ENCODE assay signal across 14 mouse cellular contexts in genomic region chr11:96302381-96303150, GRCm38 (mm10). TPM values are rescaled to one million over a fixed set of nuclear protein-coding genes. Genes with fewer than 3 reads are reported as not detected.
A peak's percentile ranks its signal among the peaks of the same experiment; 100 is the strongest.
DNase-seq lines count a peak whose midpoint lies in the region; ATAC-seq and TF ChIP-seq lines count a peak whose summit lies in the region.
"Had no signal": no experiment of that assay in that cellular context is flagged by ENCODE, and none has a peak within 500 bp of the region (broad histone marks: within the 10 kb centered on the region; RNA-seq: fewer than 3 reads in every experiment).

No protein-coding gene starts in this region.

- ATAC-seq in lung, postnatal 0 days: no peak
- no peak for ATAC-seq in kidney, embryonic 15.5 days (replicated peaks; ENCODE audit: low FRiP score)
- ATAC-seq in neural tube, embryonic 15.5 days (ENCODE audit: low FRiP score): no peak
- no peak for ATAC-seq in frontal cortex, adult (ENCODE audit: low TSS enrichment)
- ATAC-seq: Patski had no signal

- no peak for TF ChIP-seq EP300 in lung, postnatal 0 days (IDR thresholded peaks at IDR 0.05)

- peaks cover 100% of the 10 kb centered on the region for H3K27me3 ChIP-seq in heart, embryonic 10.5 days (ENCODE audit: insufficient read depth, poor library complexity, severe bottlenecking)
- H3K27me3 ChIP-seq in lung, postnatal 0 days (replicated peaks; ENCODE audit: insufficient read depth, low read length): peaks cover 37% of the 10 kb centered on the region
- no peaks in the 10 kb centered on the region for H3K27me3 ChIP-seq in kidney, embryonic 15.5 days
- H3K27me3 ChIP-seq in neural tube, embryonic 15.5 days (replicated peaks): no peaks in the 10 kb centered on the region
- H3K27me3 ChIP-seq: Patski had no signal

- H3K9ac ChIP-seq in lung, postnatal 0 days (replicated peaks; ENCODE audit: low read depth): no peak overlapping the region
- peak overlapping the region; percentile 96 for H3K9ac ChIP-seq in kidney, embryonic 15.5 days
- H3K9ac ChIP-seq in neural tube, embryonic 15.5 days (replicated peaks): peak overlapping the region; percentile 83
- H3K9ac ChIP-seq: limb, embryonic 15.5 days had no signal

- TF ChIP-seq CTCF in lung, postnatal 0 days (IDR thresholded peaks at IDR 0.05): no peak

- H3K9me3 ChIP-seq in heart, embryonic 10.5 days: no peaks in the 10 kb centered on the region
- no peaks in the 10 kb centered on the region for H3K9me3 ChIP-seq in lung, postnatal 0 days (ENCODE audit: low read length)
- no peaks in the 10 kb centered on the region for H3K9me3 ChIP-seq in kidney, embryonic 15.5 days (replicated peaks)
- H3K9me3 ChIP-seq in neural tube, embryonic 15.5 days (replicated peaks): no peaks in the 10 kb centered on the region
- H3K9me3 ChIP-seq: limb, embryonic 15.5 days had no signal

- 6% methylated on average over 23 of the region's 23 CpGs for WGBS in heart, embryonic 10.5 days
- 20% methylated on average over 23 of the region's 23 CpGs for WGBS in lung, postnatal 0 days
- 15% methylated on average over 23 of the region's 23 CpGs for WGBS in kidney, embryonic 15.5 days
- WGBS in neural tube, embryonic 15.5 days: 6% methylated on average over 23 of the region's 23 CpGs

- H3K36me3 ChIP-seq in heart, embryonic 10.5 days: no peaks in the 10 kb centered on the region
- H3K36me3 ChIP-seq in lung, postnatal 0 days (ENCODE audit: insufficient read depth, low read length): no peaks in the 10 kb centered on the region
- peaks cover 24% of the 10 kb centered on the region; the same call in 1 of the 2 replicates for H3K36me3 ChIP-seq in kidney, embryonic 15.5 days
- no peaks in the 10 kb centered on the region for H3K36me3 ChIP-seq in neural tube, embryonic 15.5 days
- H3K36me3 ChIP-seq: limb, embryonic 15.5 days had no signal

- peaks cover 33% of the 10 kb centered on the region for H3K4me1 ChIP-seq in heart, embryonic 10.5 days
- no peaks in the 10 kb centered on the region for H3K4me1 ChIP-seq in lung, postnatal 0 days (ENCODE audit: insufficient read depth, low read depth, low read length)
- peaks cover 85% of the 10 kb centered on the region for H3K4me1 ChIP-seq in kidney, embryonic 15.5 days
- peaks cover 70% of the 10 kb centered on the region for H3K4me1 ChIP-seq in neural tube, embryonic 15.5 days

- peak overlapping the region; percentile 57; the same call in 1 of the 2 replicates for H3K4me3 ChIP-seq in heart, embryonic 10.5 days
- peak overlapping the region; percentile 57; the same call in 1 of the 2 replicates for H3K4me3 ChIP-seq in lung, postnatal 0 days (ENCODE audit: low read depth, low read length)
- peak overlapping the region; percentile 80 for H3K4me3 ChIP-seq in kidney, embryonic 15.5 days (replicated peaks)
- H3K4me3 ChIP-seq in neural tube, embryonic 15.5 days (replicated peaks): peak overlapping the region; percentile 60

- DNase-seq in heart, embryonic 10.5 days (ENCODE audit: low spot score): no peak
- no peak for DNase-seq in heart, adult 8-10 months (ENCODE audit: low spot score)
- DNase-seq in lung, postnatal 0 days (ENCODE audit: low spot score): no peak
- DNase-seq in lung, postnatal 25 days (ENCODE audit: low spot score): no peak
- DNase-seq in gastrocnemius, postnatal 25 days: no peak

- peak overlapping the region; percentile 73 for H3K4me2 ChIP-seq in lung, postnatal 0 days (replicated peaks; ENCODE audit: low read depth, low read length)
- peak overlapping the region; percentile 90 for H3K4me2 ChIP-seq in kidney, embryonic 15.5 days
- H3K4me2 ChIP-seq in neural tube, embryonic 15.5 days: peak overlapping the region; percentile 87

- H3K27ac ChIP-seq in heart, embryonic 10.5 days: no peak overlapping the region
- no peak overlapping the region for H3K27ac ChIP-seq in lung, postnatal 0 days (ENCODE audit: low read length)
- peak overlapping the region; percentile 100 for H3K27ac ChIP-seq in kidney, embryonic 15.5 days
- peak overlapping the region; percentile 99 for H3K27ac ChIP-seq in neural tube, embryonic 15.5 days (replicated peaks)
- H3K27ac ChIP-seq: limb, embryonic 15.5 days; macrophage had no signal

RNA-seq across cellular contexts. Expression of gene Hoxb5, which starts 0.6 kb away (rescaled TPM):
- polyA plus RNA-seq in heart, embryonic 10.5 days (2016; fragmentation: Nextera tagmentation; extraction: Ambion mirVana): 1.0 and 5.2 TPM in 2 replicates
- under 1 TPM in 1 of 4 experiments, not detected in 3; 0.11 TPM for total RNA-seq in heart, adult 8-10 months (2022)
- 16.8 and 17.3 TPM in 2 replicates for polyA plus RNA-seq in lung, postnatal 0 days (2015; fragmentation: Nextera tagmentation; extraction: Ambion mirVana)
- 18.8 and 20.2 TPM in 2 replicates for polyA plus RNA-seq in kidney, embryonic 15.5 days (2015; fragmentation: Nextera tagmentation; extraction: Ambion mirVana)
- 39.5 and 106 TPM in 2 replicates for polyA plus RNA-seq in neural tube, embryonic 15.5 days (2015; fragmentation: Nextera tagmentation; extraction: Ambion mirVana)
- under 1 TPM; 0.38 to 0.64 TPM for total RNA-seq in gastrocnemius, postnatal 25 days (2021)
- total RNA-seq: layer of hippocampus, postnatal 36 days had no signal
- polyA plus RNA-seq: inflammation-experienced regulatory T-cells, adult 6 months; macrophage had no signal

RNA-seq across cellular contexts. Expression of gene Hoxb6, which starts 10.3 kb away (rescaled TPM):
- 0.42 and 2.2 TPM in 2 replicates for polyA plus RNA-seq in heart, embryonic 10.5 days (2016; fragmentation: Nextera tagmentation; extraction: Ambion mirVana)
- total RNA-seq in heart, adult 8-10 months (2022): not detected
- 7.3 and 7.4 TPM in 2 replicates for polyA plus RNA-seq in lung, postnatal 0 days (2015; fragmentation: Nextera tagmentation; extraction: Ambion mirVana)
- polyA plus RNA-seq in kidney, embryonic 15.5 days (2015; fragmentation: Nextera tagmentation; extraction: Ambion mirVana): 47.1 and 49.1 TPM in 2 replicates
- 109 and 135 TPM in 2 replicates for polyA plus RNA-seq in neural tube, embryonic 15.5 days (2015; fragmentation: Nextera tagmentation; extraction: Ambion mirVana)
- under 1 TPM; 0.31 to 0.62 TPM for total RNA-seq in gastrocnemius, postnatal 25 days (2021)
- total RNA-seq: layer of hippocampus, postnatal 36 days had no signal
- polyA plus RNA-seq: inflammation-experienced regulatory T-cells, adult 6 months; macrophage had no signal

RNA-seq across cellular contexts. Expression of gene Hoxb4, which starts 15.5 kb away (rescaled TPM):
- 0.31 and 2.0 TPM in 2 replicates for polyA plus RNA-seq in heart, embryonic 10.5 days (2016; fragmentation: Nextera tagmentation; extraction: Ambion mirVana)
- under 1 TPM; 0.35 to 0.63 (median 0.53) TPM for total RNA-seq in heart, adult 8-10 months (2022)
- 2.6 and 3.0 TPM in 2 replicates for polyA plus RNA-seq in lung, postnatal 0 days (2015; fragmentation: Nextera tagmentation; extraction: Ambion mirVana)
- 6.4 and 7.1 TPM in 2 replicates for polyA plus RNA-seq in kidney, embryonic 15.5 days (2015; fragmentation: Nextera tagmentation; extraction: Ambion mirVana)
- polyA plus RNA-seq in neural tube, embryonic 15.5 days (2015; fragmentation: Nextera tagmentation; extraction: Ambion mirVana): 3.7 and 5.0 TPM in 2 replicates
- under 1 TPM; 0.24 to 0.38 TPM for total RNA-seq in gastrocnemius, postnatal 25 days (2021)
- total RNA-seq: layer of hippocampus, postnatal 36 days had no signal

RNA-seq across cellular contexts. Expression of gene Hoxb7, which starts 16.1 kb away (rescaled TPM):
- 0.11 and 1.3 TPM in 2 replicates for polyA plus RNA-seq in heart, embryonic 10.5 days (2016; fragmentation: Nextera tagmentation; extraction: Ambion mirVana)
- not detected for total RNA-seq in heart, adult 8-10 months (2022)
- polyA plus RNA-seq in lung, postnatal 0 days (2015; fragmentation: Nextera tagmentation; extraction: Ambion mirVana): 1.3 and 1.9 TPM in 2 replicates
- 58.5 and 62.7 TPM in 2 replicates for polyA plus RNA-seq in kidney, embryonic 15.5 days (2015; fragmentation: Nextera tagmentation; extraction: Ambion mirVana)
- 101 and 115 TPM in 2 replicates for polyA plus RNA-seq in neural tube, embryonic 15.5 days (2015; fragmentation: Nextera tagmentation; extraction: Ambion mirVana)
- total RNA-seq in gastrocnemius, postnatal 25 days (2021): 1 to 10 TPM in 1 of 2 experiments, under 1 TPM in 1; 0.28 to 1.1 TPM
- total RNA-seq: layer of hippocampus, postnatal 36 days had no signal
- polyA plus RNA-seq: cerebellum, adult 2 months; inflammation-experienced regulatory T-cells, adult 6 months; macrophage had no signal

RNA-seq across cellular contexts. Expression of gene Hoxb3, which starts 20.6 kb away (rescaled TPM):
- polyA plus RNA-seq in heart, embryonic 10.5 days (2016; fragmentation: Nextera tagmentation; extraction: Ambion mirVana): 0.42 and 1.8 TPM in 2 replicates
- total RNA-seq in heart, adult 8-10 months (2022): under 1 TPM; 0.25 to 0.37 (median 0.30) TPM
- polyA plus RNA-seq in lung, postnatal 0 days (2015; fragmentation: Nextera tagmentation; extraction: Ambion mirVana): 1.5 and 2.2 TPM in 2 replicates
- 4.4 and 4.5 TPM in 2 replicates for polyA plus RNA-seq in kidney, embryonic 15.5 days (2015; fragmentation: Nextera tagmentation; extraction: Ambion mirVana)
- polyA plus RNA-seq in neural tube, embryonic 15.5 days (2015; fragmentation: Nextera tagmentation; extraction: Ambion mirVana): 8.0 and 12.6 TPM in 2 replicates
- total RNA-seq in gastrocnemius, postnatal 25 days (2021): under 1 TPM; 0.43 to 0.78 TPM
- total RNA-seq: layer of hippocampus, postnatal 36 days had no signal

Comparison
In these comparisons a context has a peak if more than half of its experiments do, and no peak if none do; other contexts are left out.
1. H3K27ac ChIP-seq: peak in kidney, embryonic 15.5 days (single experiment) and neural tube, embryonic 15.5 days (single experiment); none in heart, embryonic 10.5 days (single experiment) and lung, postnatal 0 days (single experiment).
2. Peak in every context shown above with its lines, with median percentiles within 50 percentile points of each other: H3K4me3 ChIP-seq and H3K4me2 ChIP-seq.